Mouse (Mus musculus) thymus, postnatal 25 days (tissue): Measurements from ENCODE around the gene Clstn2.

Experiments
- DNase-seq: peaks from one replicate; pipeline ENCODE4 v3.0.0; 2022

Clstn2 gene

DNA sequence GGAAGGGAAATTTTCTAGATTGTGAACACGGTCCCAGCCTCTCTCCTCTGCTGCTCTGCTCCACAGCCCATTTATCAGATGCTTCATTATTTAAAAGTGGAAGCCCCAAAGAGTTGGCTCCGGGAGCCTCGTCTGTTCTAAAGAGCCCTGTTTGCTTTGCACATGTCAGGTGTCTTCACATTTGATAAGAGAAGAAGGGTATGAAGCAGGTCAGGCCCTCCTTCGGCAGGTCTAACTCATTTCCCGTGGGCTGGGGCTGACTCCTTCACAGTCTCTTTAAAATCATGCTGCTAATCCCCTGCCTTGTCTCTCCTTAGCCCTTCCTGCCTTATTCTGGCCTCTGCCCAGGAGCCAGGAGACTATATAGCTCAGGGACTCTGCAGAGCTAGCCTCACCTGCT is 263.6 kb downstream of the Clstn2 start:
- DNase-seq = no peak

DNA sequence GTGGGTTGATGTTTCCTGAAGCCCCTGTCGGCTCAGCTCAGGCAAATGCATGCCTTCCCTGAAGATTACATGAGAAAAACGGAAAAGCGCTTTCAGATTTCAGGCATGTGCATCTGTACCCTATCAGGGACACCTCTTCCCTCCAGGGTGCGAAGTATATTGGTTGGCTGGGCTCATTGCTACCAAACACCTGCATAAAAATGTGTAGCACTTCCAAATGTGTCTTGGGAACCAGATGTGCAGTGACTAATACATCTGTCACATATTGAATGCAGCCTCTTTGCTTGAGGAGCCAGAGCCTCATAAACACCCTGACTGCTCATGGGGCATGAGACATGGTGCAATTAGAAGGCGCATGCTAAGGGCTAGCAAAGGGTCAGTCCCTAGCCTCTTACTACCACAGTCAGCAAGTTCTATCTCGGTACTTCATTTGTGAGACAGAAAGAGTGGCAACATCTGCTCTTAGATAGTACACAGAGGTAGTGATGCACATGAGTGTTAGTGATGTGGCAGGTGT is 267.7 kb downstream of the Clstn2 start:
- DNase-seq = no peak

DNA sequence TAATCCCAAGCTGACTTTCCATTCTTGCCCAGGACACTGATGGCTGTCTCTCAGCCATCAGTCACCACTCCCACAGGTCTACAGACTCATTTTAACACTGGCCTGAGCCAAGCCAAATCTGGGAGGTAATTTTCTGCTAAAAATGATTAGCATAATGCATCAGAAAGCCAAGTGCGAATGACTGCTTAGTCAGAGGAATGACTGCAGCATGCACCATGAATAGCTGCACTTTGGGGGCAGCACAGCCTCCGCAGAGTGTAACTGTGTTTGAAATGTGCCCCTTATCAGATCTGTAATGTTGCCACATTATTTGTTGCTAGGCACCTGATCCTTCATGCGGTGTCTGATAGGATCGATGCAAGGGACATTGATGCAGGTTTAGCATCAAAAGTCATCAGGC is 269.9 kb downstream of the Clstn2 start:
- no peak for DNase-seq

DNA sequence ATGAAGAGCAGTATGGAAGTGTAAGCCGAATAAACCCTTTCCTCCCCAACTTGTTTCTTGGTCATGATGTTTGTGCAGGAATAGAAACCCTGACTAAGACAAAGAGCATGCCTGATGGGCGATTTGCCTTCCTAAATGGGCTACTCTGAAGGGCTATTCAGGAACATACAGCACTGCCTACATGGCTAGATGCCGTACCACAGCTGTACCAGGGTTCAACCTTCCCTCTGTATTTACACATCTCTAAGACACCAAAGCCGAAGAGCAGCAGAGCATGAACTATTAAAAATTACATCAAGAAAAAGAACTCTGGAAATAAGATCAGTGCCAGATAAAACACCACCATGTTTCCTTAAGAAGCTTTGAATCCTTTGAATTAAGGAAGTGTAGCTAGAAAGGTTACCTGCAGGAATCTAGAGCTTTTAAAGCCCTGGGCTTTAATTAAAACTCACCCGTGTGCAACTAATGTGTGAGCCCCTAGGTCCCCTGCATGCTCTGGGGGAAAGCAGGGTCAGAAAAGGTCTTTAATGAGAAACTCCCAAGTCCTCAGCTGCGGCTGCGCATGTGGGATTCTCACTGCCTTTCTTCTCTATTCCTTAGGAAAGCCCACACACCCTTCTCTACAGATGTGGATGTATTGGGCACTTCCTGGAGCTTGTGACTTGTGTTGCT is 277.2 kb downstream of the Clstn2 start:
- DNase-seq = no peak

DNA sequence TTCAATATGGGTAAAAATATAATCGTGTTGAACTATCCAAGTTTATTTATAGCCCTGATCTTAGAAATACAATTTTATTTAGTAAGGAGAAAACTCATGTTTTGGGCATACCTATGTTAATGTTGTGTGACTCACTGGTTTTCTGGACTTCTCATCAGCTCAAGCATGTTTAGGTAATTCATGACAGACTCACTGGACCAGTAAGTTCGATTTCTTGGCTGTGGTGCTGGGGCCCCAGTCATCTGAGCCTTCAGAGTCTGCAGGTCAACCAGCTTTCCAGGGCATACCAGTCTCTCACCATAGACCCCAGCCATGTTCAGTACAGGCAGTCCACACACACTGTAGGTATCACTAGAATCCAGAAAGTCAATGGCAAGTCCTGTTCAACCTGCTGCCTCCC is 279.3 kb downstream of the Clstn2 start:
- DNase-seq = no peak

DNA sequence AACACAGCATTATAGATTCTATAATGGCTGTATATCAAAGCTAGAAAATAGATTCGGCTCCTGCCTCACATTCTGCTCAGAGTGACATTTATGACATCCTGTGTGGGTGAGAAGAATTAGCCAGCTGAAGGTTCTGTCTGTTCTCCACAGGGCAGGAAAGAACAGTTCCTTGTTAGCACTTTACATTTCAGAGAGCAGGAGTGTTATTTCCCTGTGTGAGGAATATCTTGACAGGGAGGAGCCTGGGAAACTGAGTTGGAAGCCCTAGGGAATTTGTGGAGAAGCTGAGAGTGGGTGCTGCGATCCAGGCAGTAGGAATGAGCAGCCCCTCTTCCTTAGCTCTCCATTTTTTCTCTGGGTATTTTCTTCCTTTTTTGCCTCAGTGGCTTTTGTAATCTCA is 286.4 kb downstream of the Clstn2 start:
- DNase-seq = no peak

DNA sequence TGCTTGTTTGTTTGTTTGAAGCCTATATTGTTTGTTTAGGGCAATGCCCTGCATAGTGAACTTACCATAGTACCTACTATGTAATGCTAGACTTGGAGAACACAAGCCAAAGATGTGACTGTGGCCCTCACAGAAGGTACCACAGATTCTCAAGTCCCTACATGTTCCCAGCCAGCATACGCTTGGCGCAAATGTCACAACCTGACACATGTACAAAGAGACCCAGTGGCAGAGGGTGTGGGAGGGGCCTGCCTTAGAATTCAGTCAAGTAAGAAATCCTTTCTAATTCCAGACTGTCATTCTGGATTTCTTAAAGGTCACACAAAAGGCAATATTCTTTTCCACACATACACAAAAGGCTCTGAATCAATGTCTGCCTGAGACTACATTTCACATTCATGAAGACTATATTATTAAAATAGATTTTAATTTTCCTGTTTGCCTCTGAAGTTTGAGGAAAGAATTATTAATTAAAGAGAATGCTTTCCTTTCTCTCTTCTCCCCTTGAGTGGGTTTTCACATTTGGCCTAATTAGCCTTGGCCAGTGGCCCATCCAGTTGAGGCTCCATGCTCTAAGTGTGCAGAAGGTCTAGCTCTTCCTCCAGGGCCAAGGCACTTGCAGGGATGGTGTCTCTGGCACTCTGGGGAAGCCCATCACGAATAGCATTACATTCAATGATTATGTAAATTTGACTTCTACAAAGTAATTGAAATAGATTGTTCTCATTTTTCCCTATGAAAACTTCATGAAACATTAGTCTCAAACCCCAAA is 305.1 kb downstream of the Clstn2 start:
- DNase-seq = no peak

DNA sequence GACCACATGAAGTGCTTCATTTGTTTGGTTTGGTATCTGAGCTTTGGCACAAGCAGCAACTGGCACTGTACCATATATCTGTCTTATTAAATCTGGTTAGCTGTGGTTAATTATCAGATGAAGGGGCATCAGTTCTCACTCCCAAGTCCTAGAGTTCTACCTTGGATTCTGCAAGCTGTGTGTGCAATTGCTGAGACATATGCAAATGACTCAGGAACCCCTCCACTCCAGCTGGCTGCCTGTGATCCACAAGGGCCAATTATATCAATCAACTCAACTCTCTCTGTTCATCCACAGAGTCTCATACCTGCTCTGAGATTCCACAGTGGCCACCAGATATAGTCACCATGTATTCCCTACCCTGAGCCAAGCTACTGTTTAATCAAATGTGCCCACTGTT is 315.3 kb downstream of the Clstn2 start:
- no peak for DNase-seq

DNA sequence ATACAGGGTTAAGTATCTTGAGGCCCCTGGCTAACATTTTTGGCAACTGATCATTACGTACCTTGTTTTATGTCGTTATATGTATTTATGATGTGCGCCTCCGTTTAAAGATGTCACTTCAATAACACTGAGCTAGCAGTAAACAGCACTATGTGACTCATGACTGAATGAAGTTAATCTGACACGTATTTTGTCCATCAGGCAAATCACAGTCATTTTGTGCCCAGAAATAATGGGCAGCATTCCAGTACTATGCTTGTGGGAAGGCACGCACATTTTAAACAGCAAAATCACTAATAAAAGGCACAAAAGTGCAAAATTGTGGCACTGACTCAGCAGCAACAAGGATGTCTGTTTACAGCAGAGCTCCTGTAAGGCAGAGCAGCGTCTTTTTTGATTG is 316.0 kb downstream of the Clstn2 start:
- DNase-seq = no peak

DNA sequence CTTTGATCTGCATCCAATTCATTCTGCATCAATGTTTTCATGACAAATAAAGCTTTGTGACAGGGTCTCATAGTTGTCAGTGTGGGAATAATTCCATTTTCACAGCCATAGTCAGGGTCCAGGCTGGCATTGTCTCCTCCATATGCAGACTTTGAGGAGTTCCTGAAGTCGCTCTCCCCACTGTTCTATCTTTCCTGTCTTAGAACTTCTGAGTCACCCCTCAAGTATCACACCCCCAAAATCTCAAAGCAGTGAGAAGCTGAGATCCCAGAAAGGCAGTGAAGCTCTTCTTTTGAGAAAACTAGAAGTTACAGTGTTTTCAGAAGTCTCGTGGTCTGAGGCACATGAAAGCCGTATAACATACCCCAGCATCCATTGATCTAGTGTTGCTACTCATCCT is 320.1 kb downstream of the Clstn2 start:
- DNase-seq = no peak

DNA sequence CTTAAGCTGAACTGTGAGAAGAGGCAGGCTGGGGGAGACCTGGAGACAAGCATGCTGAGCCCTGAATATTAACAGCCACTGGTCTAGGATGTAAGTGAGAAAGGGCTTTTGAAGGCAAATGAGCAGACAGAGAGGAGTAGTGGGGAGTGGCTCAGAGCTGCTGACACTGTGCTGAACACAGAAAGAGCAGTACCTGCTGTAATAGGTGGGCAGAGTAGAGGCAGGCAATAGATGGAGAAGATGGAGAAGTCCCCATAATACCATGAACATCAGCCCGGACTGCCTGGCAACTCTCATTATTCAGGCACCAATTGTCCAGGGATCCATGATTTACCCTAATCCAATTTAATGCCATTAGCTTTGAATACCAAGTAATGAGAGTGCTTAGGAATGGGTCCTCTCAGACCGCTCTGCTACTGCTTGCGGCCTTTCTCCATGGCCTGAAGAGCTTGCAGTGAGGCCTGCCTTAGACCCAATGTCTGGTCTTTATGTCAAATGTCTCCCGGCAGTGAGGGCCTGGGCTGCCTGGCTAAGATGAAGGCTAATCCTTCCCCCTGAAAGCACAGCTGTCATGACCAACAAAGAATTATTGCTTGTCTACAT is 329.0 kb downstream of the Clstn2 start:
- no peak for DNase-seq

DNA sequence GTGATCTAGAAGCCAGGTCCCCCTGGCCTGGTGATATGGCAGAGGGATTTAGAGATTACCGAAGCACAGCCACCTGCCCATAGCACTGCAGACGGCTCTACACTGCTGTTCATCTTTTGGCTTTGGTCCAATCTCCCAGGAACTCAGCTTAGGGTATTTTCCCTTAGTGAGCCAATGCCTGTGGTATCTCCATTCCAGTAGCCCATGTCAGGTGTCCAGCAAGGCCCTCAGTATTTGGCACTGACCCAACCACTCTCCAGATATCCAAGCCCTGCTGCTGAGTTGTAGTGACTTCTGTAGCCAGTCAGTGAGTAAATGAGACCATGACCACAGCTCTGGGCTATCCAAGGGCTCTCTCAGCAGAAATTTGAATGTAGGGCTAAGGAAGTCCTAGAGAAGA is 330.0 kb downstream of the Clstn2 start:
- no peak for DNase-seq

DNA sequence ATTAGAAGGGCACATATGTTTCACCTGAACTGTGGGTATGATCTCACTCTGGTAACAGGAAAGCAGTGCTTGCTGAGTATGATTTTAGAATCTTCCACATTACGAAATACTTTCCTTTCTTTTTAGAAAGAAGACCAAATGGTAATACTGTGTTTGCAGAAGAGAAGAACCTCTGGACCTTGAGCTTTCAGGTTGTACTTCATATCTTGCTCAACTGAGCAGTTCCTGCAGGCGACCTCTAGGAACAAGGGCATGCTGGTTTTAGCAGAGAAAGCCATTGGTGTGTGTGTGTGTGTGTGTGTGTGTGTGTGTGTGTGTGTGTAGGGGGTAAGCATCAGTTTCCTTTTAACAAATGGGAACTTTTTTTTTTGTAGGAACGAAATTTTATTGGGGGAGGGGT is 333.0 kb downstream of the Clstn2 start:
- no peak for DNase-seq

DNA sequence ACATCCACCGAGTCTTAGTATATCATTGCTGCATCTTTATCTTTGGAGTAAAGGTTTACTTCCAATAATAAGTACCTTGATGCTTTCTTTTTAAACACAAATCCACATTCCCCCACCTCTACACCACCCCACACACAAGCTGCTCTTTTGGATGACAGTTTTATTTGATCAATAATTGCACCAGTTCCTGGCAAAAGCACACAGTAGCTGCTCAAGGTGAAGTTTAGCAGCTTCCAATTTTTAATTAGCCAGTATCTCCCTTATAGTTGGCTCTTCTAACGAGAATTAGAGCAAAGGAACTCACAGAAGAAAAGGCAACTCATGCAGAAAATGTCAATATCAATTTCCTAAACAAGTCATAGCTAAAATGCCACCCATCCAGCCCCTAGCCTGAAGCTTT is 334.0 kb downstream of the Clstn2 start:
- DNase-seq = no peak

DNA sequence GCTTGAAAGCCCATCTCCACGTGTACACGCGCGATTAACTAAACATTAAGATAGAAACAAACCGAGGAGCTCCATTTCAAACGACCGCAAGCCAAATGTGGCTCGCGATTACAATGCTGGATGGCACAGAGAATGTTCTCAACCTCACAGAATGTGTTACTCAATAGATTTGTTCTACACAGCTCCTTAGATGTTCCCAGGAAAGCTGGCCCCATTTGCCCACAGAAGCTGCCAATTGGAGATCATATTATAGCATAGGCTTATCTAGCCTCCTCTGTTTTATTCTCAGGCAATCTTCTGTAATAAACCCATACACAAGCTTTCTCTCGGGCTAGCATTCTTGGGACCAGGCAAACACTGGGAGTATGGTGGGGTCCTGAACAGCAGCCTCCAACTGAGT is 334.9 kb downstream of the Clstn2 start:
- DNase-seq = no peak

DNA sequence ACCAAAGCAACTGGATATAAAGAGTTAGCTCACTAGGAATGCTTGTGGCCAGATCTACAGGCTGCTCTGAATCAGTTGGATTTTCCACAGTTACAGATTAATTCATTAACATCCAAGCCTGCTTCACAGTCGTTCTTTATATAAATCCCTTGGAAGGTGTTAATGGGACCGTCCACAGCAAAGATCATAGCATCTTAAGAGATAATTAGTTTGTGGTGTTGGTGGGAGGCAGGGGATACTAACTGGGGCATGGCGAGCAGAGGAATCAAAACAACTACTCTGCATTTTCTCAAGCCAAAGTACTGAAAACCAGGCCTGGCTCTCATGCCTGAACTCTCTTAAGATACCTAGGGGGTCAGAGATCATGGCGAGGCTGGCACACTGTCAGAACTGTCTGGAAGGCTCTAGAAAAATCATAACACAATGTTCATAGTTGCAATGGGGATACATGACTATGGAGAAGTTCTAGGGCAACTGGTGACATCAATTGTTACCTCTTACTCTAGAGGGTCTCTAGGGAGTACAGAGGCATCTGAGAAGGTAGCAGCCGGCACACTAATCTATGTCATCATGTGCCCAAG is 336.2 kb downstream of the Clstn2 start:
- no peak for DNase-seq

DNA sequence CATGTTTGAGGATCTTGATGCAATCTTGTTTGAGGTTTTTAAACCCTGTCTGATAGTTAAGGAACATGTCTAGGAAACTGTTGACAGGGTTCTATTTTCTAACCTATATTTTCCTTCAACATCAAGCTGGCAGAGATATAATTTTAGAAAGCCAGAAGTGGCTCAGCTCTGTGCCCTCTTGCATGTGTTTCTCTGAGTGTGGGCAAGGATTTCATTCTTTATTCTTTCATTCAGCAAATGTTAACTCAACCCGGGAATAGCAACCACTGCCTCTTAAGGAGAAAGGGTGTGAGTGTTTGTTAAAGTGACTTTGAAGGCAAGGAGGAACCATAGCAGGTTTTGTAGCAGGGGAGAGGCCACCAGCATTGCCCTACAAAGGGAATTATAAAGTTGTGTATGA is 337.7 kb downstream of the Clstn2 start:
- no peak for DNase-seq

DNA sequence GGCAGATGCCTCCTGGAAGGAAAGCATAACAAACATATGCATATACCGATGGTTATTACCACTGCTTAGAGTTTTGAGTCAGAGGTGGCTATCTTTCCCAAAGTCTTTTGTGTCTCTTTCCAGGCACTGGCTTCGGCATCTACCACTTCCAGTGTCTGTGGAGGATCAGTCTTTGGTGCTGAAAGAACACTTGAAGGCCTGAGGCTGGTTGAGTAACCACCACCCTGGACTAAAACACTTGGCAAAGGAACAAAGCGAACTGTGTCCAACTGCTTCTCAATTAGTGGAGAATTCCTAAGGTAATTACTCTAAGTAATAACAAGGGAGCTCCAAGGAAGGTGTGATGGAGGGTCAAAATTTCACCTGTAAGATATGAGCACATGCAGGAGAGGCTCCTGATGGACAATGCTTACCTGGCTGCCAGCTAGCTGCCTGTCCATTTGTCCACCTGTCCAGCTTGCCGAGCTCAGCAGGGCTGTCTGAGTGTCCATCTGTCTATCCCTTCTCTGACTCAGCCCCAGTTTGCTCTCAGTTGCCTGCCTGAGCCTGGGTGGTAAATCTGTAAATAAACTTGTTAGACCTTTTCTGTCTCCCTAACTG is 346.1 kb downstream of the Clstn2 start:
- DNase-seq = no peak

DNA sequence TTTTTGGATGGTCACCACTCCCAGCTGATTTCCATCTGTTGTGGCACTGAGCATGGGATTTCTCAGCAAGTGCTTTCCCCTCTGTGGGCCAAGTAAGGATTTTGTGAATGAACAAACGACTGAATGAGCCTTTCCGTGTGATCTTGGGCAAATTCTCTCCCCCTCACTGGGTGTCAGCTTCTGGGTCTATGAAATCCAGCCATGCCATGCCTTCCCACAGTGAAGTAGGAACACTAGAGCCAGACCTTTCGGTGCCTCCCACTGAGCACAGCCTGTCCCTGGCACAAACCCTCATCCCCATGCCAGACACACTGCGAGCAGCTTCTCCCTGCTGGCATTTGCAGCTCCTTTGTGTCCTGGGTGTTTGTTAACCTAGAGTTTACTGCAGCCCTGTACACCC is 347.3 kb downstream of the Clstn2 start:
- no peak for DNase-seq

DNA sequence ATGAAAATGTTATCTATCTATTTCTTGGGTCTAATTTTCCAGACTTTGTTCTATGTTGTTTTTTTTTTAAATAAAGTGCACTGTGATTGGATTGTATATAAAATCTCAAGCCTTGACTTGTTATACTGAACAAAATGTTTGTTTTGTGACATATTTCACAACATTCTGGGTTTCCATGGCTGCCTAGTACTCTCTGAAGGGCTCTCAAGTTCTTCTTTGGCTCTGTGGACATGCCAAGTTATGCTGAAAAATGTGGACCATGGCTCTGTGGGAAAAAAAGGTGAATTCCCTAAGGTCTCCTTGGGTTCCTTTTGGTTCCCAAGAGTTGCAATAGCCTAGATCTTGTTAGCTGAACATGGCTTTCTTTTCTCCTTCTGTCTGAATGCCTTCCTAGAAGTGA is 353.1 kb downstream of the Clstn2 start:
- no peak for DNase-seq

DNA sequence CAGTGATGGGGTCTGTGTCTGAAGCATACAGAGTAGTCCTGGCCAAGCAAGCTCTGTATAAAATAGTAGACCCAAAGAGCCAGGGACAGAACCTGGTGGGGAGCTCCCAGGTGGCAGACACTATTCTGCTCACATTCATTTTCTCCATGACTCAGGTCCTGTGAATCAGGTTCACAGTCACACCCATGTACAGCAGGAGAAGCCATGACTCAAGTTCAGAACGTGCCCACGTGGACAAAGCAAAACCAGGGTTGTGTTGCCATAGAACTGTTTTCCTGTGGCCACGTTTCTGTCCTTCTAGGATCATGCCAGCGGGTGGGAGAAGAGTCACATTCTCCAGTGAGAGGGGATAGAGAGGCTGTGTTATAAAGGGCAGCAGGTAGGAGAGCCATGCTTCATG is 353.9 kb downstream of the Clstn2 start:
- no peak for DNase-seq

DNA sequence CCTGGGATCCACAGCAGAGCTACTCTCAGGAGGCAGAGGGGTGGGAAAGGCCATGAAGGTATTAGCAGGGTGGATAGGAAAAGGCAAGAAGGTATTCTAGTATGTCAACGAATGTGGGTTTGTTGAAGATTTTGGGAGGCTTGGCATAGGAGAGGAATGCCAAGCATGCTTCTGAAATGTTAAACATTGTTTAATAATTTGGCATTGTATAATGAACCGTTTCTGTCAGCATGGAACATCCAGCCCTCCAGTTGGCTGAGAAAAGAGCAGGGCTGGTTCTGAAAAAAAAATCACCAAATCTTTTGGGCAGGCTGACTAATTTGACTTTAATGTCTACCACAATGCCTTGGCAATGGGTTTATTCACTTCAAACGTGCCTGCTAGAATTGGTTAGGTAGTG is 355.9 kb downstream of the Clstn2 start:
- no peak for DNase-seq

DNA sequence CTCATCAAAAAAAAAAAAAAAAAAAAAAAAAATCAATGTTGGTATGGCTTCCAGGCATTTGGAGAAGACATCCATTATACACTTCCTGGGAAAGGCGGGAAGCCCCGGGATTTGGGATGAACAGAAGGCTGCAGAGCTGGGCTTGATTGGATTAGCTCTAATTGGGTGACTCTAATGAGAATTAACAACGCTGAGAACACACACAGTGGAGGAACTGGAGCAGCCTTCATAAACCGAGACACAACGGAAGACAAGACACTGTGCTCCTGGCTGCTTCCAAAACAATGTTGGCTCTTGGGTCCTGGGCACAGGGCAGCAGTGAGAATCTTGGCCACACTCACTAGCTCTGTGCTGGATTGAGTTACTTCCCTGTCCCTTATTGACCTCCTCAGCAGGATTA is 360.3 kb downstream of the Clstn2 start:
- DNase-seq = no peak

DNA sequence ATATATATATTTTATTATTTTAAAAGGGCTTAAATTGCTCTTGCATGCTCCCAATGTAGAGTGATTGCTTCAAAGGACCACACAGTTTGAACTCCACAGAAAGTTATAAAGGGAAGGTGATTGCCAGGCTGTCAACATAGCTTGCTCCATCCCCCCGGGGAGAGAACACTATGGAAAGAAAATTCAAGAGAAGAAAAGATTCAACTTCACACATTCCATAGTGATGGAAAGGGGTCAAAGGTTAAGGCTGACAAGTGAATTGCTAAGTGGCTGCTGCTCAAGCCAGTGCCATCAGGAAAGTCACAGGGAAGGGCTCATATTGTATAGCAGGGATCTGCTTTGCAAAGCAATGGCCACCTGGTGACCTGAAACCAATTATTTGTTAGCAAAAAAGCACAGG is 360.8 kb downstream of the Clstn2 start:
- DNase-seq = no peak
